Mouse (Mus musculus) spleen, embryonic (tissue): ENCODE results near the gene Rrp1.
"Not testable (repeated sequence)": the region's sequence is repeated elsewhere in the genome, so short reads cannot be mapped to it uniquely, and the experiment has no call there.

ENCODE experiments used
- CTCF ChIA-PET: fragments of 350-600 bp; sonication (Branson Sonifier 250); formaldehyde crosslinking; loops from one replicate; lab custom pipeline; 2022; lab: Charles Lee

Gene Rrp1

DNA sequence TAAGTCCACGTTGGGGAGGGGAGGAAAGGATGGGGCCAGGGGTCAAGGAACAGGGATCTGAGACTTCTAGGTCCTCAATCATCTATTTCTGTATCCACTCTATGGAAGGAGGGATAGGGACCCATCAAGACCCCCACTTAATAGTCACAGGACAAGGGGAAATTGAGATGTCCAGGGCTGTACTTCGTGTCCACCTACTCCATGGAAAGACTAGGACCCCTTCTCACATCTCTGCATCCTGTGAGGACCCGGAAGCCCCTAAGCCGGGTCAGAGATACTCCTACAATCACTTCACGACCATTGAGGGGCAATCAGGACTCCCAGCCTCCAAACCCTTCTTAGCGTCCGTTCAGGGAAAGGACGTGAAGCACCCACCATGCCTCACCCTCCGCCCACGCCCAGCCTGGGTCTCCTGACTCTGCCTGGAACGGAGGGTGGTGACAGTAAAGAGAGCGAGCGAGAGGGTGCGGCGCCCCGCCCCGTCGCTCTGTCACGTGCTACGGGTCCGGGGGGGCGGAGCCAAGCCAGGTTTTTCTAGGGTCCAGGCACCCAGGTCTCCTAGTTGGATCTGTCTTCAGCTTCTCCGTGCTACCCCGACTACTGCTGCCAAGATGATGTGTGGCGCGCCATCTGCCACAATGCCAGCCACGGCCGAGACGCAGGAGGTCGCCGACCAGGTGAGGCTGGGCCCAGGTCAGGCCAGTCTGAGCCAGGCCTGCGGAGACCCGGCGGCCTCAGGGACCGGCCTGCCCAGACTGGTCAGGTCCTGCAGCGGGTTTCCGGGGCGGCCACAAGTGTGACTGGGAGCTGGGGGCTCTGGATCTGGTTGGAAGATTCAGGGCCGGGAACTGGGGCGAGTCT is 12.6 kb upstream of the Rrp1 start, which contains the start of gene Cstb:
Gene Cstb (plus strand): TSS at position 489 of the 861 bp plus-strand sequence.
- CTCF ChIA-PET, result interaction anchor here (1.4 kb wide), 1 partner anchor 13 kb away, joined by 3 read pairs; the partner anchor contains the start of gene Rrp1

DNA sequence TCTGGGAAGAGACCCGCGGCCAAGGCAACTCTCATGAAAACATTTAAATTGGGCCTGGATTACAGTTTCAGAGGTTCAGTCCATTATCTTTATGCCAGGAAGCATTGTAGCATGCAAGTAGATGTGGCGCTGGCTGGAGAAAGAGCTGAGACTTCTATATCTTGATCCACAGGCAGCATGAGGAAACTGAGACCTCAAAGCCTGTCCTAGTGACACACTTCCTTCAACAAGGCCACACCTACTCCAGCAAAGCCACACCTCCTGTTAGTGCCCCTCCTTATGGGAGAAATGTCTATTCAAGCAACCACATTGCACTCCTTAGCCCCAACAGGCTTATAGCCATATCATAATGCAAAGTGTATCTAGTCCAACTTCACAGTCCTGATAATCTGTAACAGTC is 9.8 kb upstream of the Rrp1 start:
- CTCF ChIA-PET, result no interaction called here

DNA sequence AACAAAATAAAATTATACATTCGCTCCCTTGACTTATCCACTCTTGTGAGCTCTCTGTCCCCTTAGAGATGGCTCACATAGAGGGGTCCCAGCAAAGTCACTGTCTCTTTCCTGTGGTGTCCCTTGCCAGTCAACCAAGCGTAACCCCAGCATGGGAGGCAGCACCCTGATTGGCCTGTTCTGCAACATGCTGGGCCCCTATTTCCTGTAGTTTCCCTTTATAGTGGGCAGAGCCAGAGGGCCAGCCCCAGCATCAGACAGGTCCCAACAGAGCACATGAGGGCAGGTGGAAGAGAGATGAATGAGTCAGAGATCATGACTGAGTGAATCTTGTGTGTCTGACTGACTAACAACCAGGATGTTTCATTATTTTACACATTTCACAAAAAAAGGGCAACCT is 8.1 kb upstream of the Rrp1 start:
- CTCF ChIA-PET, result no interaction called here

DNA sequence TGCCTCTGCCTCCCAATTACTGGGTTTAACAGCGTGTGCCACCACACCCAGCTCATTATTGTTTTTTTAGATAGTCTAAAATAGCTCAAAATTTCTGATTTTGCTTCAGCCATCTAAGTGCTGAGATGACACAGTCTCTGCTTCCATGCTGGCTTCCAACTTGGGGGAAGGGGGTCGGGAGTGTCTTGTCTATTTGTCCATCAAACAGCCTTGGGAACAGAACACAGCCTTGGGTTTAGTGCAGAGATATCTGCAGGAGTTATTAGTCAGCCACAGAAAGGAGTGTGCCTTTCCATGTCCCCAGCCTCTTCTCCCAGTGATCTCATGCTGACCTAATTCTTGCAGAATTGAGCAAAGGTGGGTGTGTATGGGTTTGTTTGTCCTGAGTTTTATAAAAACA is 5.9 kb upstream of the Rrp1 start:
- CTCF ChIA-PET, result no interaction called here

DNA sequence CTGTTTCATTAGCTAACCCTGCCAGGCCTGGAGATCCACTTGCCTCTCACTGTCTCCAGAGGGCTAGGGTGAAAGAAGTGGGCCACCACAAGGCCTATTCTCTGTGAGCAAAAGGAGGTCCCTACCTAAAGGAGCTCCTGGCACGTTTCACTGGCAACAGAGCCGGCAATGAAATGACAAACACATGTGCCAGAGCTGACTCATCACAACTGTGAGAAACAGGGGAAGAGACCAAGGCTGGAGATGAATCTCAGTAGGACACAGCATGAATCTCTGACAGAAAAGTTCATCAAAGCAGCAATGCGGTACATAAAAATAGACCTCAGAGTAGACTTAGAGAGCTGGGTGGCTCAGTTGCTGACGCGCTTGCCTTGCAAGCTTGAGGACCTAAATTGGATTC is 5.0 kb upstream of the Rrp1 start:
- CTCF ChIA-PET, result no interaction called here

DNA sequence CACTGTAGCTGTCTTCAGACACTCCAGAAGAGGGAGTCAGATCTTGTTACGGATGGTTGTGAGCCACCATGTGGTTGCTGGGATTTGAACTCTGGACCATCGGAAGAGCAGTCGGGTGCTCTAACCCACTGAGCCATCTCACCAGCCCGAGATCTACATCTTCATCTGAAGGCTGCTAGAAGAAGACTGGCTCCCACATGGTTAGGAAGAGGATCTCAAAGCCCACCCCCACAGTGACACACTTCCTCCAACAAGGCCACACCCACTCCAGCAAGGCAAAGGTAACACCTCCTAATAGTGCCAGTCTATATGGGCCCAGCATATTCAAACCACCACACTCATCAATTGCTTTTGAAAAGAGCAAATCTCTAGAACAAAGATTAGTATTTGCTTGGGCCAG is 2.1 kb upstream of the Rrp1 start:
- CTCF ChIA-PET, result not testable (repeated sequence)

DNA sequence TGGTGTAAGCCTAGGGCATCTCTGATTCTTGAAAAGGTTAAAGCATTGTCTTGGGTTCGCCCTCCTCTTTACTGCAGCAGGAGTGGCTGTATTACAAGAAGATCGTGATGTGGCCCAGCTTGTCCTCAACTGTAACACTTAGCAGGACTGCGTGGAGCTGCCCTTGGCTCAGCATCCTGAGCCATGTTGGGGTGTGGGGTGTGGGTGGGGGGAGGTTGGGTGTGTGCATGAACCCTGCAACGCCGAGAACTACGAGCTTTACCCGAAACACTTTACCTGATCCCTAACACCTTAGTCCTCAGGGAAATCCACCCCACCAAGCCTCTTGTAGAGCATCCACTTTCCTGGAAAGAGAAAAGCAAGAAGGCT is 293 bp upstream of the Rrp1 start:
- CTCF ChIA-PET, result interaction anchor here (0.7 to 1.8 kb wide), 3 partner anchors 11 to 63 kb away, joined by 3 to 34 read pairs (median 3); partner anchors contain the start of gene Cstb

DNA sequence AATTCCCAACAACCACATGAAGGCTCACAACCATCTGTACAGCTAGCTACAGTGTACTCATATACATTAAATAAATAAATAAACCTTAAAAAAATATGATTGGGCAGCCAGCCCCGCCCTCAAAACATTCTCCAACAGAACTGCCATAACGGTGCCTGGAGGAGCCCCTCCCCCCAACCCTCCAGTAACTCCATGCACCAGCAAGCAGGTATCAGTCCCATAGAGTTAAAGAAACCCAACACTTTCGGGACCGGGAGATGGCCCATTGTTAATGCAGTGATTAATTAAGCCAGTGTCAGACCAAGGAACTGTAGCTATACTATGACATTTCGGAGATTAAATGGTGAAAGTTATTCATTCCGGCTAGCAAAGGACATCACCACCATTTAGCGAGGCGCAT is 992 bp downstream of the Rrp1 start:
- CTCF ChIA-PET, result interaction anchor here (0.5 to 1.5 kb wide), 2 partner anchors 14 to 48 kb away, joined by 3 read pairs; partner anchors contain the start of gene Cstb

DNA sequence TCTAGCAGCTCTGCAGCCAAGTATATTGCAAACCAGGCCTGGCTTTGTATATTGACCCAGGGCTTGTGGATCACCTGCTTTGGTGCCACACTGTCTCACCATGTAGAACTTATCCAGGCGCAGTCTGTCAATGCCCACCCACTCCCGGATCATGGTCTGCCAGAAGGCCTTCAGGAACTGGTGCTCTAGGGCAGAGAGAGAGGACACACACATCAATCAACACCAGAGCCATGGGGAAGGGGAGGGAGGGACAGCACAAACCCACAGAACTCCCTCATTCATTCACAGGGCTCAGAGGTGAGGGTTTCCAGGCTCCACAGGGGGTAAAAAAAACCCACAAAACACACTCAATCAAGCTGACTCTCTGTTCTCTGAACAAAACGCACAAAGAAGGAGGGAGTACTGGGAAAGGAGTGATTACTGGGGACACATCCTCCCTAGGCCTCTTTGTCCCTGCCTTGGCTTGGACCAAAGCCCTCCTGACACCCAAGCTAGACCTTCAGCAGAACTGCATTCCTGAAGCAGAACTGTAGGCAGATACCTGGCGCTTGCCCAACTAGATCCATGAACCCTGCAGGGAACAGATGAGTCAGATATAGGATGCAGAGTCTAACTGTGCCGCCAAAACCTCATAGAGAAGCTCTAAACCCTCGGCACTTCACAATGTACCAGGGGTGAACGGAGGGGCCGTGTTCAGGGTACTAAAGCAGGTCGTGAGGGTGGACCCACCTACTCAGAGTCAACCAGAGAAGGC is 3.6 kb downstream of the Rrp1 start:
- CTCF ChIA-PET, result interaction anchor here (0.6 kb wide), 1 partner anchor 28 kb away, joined by 13 read pairs; no protein-coding TSS in a partner anchor

DNA sequence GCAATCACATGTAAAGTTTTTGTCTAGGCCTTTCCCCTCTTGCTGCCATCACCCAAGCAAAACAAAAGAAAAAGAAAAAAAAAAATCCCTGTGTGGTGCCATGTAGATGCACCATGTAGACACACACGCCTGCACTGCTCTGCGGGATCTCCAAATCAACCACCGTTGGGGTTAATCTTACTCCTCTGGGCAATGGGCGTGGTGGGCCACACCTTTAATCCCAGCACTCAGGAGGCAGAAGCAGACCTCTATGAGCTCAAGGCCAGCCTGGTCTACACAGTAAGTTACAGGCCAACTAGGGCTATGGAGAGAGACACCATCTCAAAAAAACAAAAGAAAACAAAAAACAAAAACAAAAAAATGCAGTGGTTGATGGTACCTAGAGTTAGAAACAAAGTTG is 5.7 kb downstream of the Rrp1 start:
- CTCF ChIA-PET, result no interaction called here

DNA sequence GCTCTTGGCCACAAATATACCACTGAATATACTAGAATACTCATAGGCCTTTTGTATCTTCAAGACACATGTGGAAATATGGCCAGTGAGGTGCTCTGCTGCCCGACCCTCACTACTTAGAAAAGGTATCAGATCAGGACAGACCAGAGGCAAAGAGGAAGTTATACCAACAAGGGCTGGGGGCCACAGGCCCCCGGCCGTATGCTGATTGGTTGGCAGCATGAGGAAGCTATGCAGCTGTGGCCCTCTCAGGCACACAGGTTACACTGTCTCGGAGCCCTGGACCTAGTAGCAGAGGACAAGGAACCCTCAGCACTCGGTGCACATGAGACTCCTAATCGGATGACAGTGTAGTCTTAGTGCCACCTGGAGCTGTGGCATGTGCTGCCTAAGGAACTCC is 6.7 kb downstream of the Rrp1 start:
- CTCF ChIA-PET, result interaction anchor here (0.8 kb wide), 1 partner anchor 10 kb away, joined by 3 read pairs; no protein-coding TSS in a partner anchor

DNA sequence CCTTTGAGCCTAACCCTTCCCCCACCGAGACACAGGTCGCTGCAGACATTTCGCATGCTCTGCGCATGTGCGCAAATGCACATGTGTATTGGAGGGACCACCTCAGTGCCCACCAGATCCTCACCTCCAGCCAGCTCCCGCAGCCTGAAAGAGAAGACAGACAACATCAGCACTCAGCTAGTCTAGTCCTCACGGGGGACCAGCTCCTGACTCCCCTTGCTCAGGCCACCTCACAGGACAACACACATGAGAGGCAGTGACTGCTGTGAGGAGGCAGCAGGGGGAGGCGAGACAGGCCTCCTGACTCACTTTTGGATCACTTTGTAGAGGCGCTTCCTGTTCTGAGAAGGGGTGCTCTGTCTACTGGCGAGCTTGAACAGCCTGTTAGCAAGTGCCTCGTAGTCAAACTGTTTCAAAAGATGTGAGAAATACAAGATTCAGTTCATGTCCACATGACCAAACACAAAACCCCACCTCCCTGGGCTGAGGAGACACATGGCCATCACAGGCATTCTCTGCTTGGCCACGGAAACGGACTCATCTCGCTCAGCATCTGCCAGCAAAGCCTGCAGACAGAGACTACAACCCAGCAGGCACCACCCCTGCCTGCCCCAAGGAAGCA is 10.4 kb downstream of the Rrp1 start:
- CTCF ChIA-PET, result no interaction called here

DNA sequence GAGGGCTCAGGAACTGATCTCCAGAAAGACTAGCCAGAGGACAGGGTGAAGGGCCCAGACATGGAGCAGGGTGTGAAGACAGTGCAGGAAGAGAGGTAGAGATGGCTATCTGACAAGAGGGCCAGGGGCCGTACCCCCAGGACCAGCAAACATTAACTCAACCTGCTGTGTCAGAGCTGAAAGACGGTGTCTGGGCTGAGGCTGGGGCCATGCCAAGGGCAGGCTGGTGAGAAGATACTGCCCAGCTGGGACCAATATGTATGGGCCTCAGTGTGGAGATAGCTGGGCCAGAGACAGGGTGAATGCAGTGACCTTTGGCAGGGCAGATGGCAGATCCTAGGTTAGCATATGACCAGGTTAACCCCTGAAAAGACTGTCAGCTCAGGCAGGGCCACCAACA is 11.7 kb downstream of the Rrp1 start:
- CTCF ChIA-PET, result no interaction called here

DNA sequence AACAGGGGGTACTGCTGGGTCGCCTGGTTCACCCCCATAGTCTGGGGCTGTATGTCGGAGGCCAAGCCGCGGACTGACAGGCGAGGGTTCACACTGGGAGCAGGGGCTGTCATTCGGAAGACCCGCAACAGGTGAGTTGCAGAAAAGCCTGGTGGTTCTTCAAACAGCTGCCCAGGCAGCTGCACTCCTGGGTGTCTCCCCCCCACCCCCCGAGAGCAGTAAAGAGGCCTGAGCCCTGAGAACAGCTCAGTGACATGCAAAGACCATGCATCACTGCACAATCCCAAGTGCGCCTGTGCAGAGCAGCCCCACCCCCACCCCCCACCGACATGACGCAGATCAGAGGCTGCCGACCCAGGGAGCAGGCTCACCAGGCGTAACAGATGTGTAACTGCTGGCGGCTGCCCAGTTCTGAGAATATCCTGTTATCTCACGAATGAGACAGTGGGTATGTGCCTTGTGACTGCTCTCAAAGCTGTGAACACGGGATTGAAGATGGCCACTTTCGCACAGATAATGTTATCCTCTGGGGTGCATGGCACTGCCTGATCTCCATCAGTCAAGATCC is 13.7 kb downstream of the Rrp1 start:
- CTCF ChIA-PET, result no interaction called here

DNA sequence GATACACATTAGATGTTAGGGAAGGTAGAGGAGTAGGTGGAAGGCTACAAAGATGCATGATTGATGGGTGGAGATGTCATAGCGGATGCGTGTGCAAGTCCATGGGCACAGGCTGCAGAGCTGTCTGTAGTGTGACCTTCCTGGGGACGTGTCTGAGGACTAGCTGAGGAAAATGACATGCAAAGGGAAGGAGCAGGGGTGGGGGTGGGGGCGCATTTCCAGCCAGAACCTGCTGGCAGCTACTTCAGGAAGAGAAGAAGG is 16.3 kb downstream of the Rrp1 start:
- CTCF ChIA-PET, result interaction anchor here (0.7 to 0.9 kb wide), 2 partner anchors 9 to 43 kb away, joined by 3 to 4 read pairs; no protein-coding TSS in a partner anchor

DNA sequence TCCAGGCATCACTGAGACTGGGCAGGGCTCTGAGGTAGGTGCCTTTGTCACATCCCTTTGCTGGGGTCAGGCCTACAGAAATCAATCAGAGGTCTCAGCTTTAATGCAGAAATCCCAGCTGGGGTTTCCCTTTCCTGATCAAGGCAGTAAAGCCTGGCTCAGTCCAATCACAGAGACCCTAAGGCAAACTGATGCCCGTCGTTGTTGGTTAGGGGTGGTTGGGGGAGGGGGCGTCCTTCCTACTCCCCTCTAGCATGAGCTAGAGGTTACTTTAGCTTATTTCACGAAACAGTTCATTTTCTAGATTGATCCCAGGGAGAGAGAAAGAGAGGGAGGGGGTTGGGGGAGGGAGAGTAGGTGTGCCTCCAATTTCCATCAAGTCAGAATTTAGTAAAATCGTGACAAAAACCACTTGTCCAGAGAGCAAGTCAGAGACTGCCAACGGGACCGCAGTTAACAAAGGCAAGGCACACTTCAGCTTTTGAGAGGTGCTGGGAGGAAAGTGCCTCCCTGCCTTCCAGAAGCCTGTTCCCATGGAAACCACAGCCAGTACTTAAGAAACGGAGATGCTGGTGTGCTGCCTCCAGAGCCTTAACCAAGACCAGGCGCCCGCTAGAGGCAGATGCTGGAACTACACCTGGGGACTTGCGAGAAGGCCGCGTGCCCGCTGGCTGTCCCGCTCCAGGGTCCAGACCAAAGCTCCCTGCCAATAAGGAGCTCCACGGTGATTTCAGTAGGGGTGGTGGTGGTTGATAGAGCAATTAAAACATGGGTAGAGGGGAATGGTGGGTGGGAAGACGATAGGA is 16.8 kb downstream of the Rrp1 start:
- CTCF ChIA-PET, result interaction anchor here (0.7 to 0.9 kb wide), 3 partner anchors 10 to 195 kb away, joined by 3 to 8 read pairs (median 4); no protein-coding TSS in a partner anchor

DNA sequence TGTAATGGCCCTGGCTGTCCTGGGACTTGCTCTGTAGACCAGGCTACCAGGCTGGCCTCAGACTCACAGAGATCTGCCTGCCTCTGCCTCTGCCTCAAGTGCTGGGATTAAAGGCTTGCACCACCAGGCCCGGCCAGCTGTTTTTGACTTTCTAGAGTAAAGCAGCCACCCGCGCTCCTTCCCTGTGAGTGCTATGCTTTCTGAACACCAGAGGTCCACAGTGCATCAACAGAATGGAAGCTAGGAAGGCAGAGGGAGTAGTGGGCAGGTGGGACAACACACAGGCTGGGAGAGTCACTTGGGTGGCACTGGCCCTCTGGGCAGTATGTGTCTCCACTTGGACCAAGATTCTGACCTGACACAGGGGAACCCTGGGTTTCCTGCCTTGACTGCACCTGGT is 17.5 kb downstream of the Rrp1 start:
- CTCF ChIA-PET, result interaction anchor here (0.7 kb wide), 1 partner anchor 194 kb away, joined by 8 read pairs; no protein-coding TSS in a partner anchor

DNA sequence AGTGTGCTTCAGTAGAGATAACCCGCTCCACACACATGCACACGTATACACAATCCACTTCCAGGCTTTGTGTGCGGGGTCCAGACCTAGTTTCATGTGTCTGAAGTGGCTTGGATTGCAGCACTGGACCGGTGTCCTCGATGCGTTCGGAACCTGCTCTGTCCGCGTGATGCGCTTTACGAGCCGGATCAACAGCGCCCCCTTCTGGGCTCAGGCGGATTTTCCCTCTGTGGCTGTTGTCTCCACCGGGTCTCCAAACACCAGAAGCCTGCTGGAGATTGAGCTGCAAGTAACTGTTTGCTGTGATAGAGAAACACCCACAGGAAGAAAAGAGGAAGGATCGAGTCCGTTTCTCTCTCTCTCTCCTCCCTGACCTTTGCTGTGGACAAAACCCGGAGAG is 20.8 kb downstream of the Rrp1 start:
- CTCF ChIA-PET, result interaction anchor here (0.7 to 1.1 kb wide), 4 partner anchors 34 to 148 kb away, joined by 3 to 4 read pairs (median 4); partner anchors contain the start of gene Trappc10

DNA sequence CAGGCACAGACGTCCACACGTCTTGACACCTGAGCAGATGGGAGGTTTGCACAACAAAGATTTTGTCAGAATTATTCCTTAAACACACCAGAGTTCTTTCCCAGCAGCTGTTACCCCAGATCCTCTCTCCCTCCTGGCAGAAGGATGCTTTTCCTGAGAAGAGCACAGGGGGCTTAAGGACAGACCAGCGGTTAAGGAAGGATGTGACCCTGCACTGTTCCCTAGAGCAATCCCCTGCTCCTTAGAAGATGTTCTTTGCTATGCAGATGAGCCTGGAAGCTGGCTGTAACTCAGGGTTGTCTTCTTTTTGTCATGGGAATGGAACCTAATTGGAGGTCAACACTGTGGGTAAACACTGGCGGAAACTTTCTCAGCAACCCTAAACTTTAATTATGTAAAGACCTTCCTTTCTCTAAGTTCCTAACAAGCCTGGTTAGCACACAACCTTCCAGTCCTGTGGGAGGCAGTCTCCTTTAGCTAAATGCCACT is 21.8 kb downstream of the Rrp1 start:
- CTCF ChIA-PET, result interaction anchor here (0.6 kb wide), 1 partner anchor 29 kb away, joined by 6 read pairs; no protein-coding TSS in a partner anchor
